Mouse (Mus musculus): ENCODE results near the gene Ints1.
"Not testable (repeated sequence)": the region's sequence is repeated elsewhere in the genome, so short reads cannot be mapped to it uniquely, and the experiment has no call there.

Ints1 gene

DNA sequence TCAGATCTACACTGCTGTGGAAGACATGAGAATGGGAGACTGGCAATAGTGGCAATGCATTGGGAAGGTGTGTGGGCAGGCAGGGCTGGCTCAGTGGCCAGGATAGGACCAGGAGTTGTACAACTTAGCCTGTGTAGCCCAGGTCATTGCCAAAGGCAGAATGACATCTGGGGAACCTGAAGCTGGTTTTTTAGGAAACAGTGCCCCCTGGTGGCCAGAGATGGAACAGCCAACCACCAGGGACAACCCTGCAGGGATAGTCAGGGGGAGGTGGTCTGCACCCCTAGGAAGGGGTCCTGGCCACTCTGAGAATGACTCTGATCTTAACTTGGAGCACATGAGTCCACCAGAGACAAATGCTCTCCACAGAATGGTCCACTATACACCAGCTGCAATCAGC lies 24.9 kb downstream of the Ints1 start:
- peak; percentile 81 to 82 for DNase-seq

DNA sequence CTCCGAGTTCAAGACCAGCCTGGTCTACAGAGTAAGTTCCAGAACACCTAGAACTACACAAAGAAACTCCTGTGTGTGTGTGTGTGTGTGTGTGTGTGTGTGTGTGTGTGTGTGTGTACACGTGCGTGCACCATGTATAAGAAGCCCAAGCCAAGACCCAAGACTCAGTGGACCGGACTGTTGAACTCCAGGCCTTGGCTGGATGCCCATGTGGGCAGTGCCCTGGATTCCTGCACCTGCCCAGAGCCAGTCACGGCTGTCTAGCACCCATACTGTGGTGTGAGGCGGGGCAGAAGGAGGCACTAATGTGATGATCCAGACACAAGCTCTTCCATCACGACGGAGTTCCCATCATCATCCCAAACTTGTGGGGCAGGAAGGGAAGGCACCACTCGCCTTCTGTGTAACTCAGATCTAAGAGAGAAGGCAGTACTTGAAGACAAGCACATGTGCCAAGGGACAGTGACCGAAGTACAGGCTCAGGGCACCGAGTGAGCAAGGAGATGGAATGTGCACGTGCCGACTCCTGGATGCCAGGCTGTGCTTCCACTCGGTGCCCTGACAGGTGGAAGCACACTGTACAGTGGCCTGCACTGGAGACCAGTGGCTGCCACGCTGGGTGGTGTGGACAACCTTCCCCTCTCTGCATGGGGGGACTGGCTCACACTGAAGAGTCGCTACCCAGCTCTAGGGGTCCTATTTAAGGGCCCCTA lies 25.9 kb downstream of the Ints1 start:
- peak; percentile 59 to 75 for DNase-seq

DNA sequence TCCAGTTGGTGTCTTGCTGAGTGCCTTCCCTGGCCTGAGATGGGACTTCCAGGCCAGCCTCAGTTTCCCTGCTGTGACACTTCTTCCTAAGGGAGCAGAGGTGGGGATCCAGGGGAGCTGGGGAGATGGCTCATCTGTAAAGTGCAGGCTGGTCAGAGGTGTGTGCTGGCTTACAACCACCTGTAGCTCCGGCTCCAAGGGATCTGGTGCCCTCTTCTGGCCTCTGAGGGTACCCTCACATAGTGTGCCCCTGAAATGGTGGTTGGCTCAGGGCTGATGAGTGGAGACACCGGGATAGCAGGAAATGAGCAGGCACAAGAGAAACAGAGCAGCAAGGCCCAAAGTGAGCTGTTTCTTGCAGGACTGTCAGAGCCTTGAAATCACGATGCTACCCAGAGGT lies 29.7 kb downstream of the Ints1 start:
- peak; percentile 73 to 82 for DNase-seq

DNA sequence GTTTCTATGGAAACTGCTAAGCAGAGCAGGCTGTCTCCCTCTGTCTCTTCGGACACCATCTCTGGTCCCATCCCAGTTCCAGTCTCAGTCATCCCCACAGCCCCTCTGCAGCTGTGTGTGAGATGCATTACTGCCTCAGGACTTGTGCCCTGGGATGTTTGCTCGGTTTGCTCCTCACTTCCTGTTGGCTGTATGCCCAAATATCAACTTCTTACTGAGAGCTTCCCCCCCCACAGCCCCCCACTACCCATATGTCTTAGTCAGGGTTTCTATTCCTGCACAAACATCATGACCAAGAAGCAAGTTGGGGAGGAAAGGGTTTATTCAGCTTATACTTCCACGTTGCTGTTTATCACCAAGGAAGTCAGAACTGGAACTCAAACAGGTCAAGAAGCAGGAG lies 32.8 kb downstream of the Ints1 start:
- DNase-seq = not testable (repeated sequence)

DNA sequence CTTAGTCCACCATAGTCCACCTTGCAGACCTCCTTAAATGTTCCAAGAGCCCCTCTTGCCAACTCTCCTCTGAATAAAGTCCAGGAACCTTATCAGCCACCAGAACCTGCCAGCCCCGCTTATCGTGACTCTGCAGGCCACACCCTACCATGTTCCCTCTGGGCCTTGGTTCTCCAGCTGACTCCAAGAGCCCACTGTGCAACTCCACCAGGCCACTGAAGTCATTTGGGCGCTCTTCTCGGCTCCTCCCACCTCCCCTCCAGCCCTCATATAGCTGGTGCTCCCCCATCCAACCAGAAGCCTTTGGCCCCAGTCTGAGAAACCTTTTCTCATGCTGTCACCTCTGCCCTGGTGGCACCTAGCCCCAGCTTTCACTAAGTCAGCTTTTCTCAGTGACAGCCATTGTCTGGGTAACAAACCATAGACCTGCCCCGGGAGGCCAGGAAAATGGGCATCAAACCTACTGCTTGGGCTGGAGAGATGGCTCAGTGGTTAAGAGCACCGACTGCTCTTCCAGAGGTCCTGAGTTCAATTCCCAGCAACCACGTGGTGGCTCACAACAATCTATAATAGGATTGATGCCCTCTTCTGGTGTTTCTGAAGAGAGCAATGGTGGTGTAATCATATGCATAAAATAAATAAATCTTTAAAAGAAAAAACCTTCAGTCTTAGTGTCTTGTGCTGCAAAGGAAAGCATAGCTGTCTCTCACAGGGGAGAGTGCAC lies 36.7 kb downstream of the Ints1 start:
- no peak for DNase-seq

DNA sequence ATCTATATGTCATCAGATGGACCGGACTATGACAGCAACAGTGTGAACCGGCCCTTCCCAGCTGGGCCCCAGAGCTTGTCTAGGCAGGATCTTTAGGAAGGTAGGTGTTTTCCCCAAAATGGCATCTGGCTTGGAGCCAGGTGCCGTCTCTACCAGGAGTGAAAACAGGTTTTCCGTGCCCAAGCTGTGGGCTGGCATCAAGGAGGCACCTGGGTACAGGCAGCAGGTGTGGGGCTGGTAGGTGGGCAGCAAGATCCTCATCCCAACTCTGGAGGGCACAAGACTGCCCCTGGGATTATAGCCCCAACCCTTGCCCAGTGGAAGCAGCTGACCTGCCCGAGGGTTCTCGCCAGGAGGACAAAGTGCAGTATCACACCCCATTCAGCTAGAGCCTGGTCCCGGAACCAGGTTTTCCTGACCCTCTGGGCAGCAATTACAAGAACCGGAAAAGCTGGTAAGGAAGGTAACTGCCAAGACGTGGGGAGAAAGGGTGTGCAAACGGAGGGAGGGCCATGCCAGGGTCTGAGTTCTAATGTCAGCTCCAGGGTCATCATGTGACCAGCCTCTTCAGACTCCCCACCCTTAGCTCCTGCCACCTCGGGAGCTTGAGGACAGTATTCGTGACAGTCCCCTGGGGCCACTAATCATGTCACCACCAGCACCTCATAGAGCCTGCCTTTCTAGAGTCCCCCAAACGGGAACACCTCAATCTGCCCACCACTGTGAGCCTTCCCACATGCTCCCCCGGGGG lies 37.5 kb downstream of the Ints1 start:
- peak in 1 of 2 experiments; percentile 47 for DNase-seq

DNA sequence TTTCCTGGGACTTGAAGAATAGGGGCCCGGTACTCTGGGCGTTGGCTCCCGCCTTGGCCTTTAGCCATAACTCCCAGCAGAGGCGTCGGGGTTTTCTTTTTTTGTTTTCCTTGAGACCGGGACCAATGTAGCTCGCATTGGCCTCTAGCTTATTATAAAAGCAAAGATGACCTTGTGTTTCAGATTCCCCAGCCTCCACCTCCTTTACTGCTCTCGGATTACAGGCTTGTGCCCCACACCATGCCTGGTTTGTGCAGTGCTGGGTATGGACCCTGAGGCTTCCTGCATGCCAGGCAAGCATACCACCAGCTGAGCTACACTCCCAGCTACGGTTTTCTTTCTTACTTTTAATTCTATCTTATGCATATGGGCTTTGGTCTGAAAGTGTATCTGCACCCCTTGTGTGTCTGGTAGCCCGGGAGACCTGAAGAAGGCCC lies 39.0 kb downstream of the Ints1 start:
- DNase-seq = no peak

DNA sequence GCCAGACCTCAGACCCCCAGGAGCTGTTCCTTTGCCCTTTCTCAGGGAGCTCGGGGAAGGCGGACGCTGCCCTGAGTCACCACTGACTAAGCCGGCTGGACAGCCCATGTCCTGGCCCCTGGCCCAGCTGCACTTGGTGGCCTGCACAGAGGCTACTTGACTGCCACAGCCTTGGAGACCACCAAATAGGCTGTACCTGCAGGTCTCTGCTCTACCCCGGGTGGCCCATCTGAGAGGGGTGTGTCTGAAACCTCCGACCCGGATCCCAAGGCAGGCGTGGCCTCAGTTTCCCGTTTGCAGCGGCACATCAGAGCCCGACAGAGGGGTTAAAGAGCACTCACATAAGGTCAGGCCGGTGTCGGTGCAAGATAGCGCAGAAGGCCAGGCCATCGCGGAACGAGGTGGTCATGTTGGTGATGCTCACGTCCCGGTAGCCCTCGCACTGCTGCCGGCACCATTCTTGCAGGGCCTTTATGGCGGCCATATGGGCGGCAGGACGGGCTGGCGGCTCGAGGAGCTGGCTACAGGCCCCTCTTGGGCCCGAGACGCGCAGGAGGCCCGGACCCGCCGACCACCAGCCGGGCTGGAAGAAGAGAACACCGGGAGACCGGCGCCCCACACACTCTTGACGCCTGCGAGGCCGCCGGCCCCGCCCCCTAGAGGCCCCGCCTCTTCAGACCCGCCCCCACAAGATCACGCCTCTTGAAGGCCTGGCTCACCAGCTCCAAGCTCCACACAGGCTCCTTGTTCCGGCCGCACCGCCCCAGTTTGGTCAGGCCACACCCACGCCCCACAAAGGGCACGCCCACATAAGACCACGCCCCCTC lies 39.6 kb downstream of the Ints1 start, which contains the start of gene Micall2:
Gene Micall2, minus strand, starts transcription at position 660 of the 827 bp plus-strand sequence.
- peak; percentile 98 for DNase-seq

DNA sequence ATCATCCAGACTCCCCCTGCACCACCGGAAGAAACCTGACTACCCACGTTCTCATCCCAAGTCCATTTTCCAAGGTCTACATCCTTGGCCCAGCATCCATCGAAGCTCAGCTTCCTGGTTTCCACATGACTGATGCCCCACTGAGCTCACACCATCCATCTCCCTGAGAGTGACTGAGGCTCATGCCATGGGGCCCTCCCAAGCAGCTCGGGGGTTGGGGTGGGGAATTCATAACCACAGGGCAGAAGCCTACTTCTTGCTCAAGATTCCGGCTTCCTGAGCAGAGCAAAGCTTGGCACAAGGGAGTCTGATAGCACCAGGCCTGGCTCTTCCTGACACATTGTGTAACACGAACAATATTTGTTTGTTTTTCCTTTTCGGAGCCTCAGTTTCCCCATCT lies 40.7 kb downstream of the Ints1 start:
- no peak for DNase-seq

DNA sequence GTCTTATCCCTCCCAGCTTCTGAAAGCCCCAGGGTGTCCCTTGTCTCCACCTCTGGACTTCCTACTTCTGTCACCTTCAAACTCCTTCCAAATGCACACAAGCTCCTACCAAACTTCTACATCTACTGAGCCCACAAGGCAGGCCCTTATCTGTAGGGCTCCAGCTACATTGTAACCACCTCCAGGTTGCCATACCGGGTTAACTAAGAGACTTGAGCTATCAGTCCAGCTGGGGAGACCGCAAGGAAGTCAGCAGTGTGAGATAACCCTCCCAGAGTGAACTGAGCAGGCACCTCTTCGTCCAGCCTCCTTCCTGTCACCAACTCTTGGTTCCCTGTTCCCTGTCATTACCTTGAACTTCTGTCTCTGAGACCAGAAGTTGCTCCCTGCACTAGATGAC lies 41.5 kb downstream of the Ints1 start:
- no peak for DNase-seq

DNA sequence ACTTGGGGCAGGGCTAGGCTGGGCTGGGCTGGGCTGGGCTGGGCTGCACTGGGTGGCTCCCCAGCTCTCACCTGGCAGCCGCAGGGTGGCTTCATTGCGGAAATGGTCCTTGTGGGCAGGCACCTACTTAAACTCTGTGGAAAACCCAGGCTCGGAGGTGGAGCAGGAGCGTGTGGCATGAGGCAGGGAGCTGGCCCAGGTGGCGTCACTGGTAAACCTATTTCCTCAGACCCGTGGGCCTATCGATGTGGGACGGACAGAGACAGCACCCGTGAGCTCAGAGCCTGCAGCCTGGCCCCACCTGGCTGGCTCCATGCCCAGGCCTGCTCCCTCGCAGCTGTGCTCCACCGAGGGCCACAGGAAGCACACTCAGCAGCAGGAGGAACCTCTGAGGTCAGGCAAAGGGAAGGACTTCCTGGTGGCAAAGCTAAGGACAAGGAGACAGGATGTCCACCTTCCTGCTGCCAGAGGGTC lies 42.8 kb downstream of the Ints1 start:
- peak; percentile 68 to 78 for DNase-seq

DNA sequence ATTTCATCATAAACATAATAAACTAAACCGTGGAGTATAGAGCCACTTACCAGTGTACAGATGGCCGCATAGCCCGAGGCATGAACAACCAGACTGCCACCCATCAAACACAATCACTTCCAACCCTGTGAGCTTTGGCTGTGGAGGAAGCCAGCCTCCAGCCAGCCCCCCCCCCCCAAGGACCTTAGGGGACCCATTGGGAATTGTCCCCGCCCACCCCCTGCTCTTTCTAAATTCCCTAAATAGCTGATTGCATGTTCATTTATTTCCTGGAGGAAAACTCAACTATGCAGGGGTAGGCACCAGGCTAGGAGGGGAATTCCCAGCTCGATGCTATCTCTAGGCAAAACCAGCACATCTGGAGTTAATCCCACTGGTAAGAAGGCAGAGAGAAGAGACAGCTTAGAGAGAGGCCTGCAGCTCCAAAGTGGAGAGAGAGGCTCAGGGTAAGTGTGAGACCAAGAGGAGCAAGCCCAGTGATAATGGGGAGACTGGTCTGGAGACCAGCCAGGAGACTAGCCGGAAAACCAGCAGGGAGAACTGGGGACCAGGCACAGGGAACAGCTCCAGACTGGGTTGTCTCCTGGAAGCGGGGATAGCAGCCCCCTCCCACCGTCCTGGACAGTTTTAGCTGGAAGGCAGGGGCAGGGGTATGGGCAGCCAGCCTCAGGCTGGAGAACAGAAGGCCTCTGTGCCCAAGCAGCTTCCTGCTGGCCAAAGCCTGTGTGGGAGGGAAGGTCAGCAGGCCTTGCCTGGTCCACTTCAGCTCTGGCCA lies 44.6 kb downstream of the Ints1 start:
- DNase-seq = peak; percentile 50 to 63

DNA sequence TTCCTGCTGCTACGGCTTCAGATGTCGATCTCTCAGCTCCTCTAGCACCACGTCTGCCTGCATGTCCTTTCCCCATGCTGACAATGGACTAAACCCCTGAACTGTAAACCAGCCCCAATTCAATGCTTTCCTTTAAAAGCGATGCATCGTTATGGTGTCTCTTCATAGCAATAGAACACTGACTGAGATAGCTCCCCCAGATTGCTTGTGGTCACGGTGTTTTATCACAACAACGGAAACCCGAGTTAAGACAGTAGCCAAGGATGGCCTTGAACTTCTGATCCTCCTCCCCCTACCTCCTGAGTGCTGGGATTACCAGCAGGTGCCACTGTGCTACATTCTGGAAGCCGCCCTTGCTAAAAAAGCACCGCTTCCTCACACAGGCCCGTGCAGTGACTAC lies 48.2 kb downstream of the Ints1 start:
- DNase-seq = no peak

DNA sequence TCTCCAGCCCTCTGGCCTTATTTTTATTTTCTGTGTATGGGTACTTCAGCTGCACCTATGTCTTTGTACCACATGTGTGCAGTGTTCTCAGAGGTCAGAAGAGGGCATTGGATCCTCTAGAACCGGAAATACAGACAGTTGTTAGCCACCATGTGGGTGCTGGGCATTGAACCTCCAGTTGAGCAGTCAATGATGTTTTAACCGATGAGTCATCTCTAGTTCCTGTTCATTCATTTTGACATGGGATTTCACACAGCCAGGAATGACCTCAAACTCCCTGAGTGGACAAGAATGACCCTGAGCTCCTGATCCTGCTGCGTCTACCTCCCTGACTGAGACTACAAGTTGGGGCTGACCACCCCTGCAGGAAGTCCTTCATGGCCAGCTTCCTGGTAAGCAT lies 49.3 kb downstream of the Ints1 start:
- no peak for DNase-seq

DNA sequence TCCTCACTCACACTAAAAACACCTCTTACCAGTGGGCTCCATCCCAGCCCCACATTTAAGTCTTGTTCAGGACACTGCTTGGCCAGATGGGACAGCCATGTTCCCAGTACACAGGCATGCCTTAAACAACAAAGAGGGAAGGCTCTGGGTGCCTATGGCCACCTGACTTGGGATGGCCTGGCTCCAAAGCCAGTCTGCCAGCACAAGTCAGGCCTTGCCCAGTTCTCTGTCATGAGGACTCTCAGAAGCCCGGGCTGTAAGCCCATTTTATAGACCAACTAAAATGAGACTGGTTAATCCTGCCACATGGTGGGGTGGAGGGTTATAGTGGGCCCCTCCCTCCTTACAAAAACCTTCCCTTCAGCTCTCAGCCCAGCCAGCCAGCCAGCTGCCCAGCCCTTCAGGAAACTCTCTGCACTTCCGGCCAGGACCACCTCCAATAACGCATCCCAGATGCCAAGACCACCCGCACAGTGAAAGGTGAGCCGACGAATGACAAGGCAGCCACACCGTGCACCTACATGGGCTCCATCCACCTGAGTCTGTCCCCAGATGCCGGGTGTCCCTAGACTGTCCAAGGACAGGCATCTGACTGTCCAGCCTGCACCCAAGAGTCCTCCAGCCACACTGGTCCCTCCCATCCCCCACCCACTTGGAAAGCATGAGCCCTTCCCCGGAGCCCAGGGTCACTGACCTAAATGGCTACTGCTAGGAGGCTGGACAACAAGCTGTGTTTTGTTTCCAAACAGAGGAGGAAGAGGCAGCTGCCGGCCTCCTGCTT lies 50.9 kb downstream of the Ints1 start:
- peak; percentile 51 to 71 for DNase-seq

DNA sequence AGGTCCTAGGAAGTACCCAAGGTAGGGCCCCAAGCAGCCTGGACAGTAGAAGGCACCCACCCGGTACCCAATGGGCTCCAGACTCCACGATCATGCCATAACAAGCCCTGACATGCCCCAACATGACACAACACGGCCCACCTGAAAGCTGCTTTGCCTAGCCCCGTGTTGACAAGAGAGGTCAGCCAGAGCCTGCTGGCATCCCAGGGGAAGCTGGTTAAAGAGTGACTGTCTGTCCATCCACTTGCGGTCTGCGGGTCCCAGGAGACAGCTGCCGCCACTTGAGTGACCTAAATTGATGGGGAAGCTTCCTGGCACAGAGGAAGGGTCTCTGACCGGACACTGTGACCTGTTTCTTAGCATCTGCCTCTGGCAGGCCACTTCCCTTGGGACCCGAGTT lies 52.4 kb downstream of the Ints1 start:
- peak; percentile 16 to 42 for DNase-seq

DNA sequence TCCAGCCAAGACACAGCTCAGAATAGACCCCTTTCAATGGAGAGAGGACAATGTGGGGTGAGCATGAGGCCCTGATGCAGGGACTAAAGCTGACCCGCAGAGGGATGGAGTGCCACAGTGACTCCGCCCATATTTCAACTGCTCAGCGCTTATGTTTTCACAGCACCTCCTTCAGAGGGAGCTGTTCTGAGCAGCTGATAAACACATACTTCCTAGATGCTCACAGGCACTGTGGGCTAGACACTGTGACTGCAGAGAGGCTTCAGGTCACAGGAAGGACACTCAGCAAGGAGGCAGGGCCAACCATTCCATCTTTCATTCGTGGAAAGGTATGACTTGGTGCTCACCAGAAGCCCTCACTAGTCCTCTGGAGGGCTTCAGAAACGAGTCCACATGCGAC lies 52.8 kb downstream of the Ints1 start:
- DNase-seq = no peak

DNA sequence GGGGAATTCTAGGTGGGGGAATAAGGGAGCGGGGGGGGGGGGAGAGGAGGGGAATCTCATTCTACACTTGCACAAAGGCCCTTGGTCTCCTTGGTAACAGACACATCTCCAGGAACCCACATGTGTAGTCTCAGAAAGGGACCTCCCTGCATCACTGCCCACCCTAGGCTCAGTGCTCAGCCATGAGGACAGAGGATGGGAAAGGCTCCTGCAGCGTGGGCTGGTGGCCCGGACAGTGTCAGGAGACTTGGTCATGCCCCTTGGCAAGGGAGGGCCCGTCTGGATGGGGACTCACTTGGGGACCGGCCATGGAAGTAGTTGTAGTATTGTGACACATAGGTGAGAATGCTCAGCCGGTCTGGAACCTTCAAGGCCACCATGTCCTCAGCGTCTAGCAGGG lies 56.5 kb downstream of the Ints1 start:
- no peak for DNase-seq

DNA sequence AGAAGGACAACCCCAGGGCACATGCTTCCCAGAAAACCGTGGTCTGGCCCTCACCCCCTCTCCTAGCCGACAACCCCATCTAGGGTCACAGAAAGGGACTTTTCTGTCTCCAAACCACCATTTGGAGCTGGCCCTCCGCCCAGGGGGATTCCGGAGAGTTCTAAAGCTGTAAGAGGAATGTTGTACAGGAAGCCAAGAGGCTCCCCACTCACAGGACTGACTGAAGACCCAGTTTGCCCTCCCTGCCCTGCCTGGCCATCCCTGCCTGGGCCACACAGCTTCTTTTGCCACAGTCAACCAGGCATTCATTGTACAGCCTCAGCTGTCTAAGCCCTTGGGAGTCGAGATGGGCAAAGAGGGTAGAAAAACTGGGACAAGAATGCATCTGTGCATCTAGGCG lies 56.9 kb downstream of the Ints1 start:
- DNase-seq = peak; percentile 73 to 82

DNA sequence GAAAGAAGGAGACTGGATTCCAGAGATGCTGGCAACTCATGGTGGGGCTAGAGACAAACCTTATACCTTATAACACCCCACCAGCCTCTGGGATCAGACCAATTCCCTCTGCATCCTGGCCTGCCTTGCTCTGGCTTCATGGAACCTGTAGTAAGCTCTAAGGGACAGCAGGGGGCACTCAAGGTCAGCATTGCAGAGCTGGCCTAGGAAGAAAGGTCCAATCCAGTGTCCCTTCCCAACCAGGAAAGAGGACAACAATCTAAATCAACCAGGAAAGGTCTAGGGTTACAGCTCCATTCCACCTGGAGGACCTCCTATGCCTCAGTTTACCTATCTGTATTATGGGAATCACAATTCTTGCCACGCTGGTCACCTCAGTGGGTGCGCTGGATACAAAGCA lies 57.8 kb downstream of the Ints1 start:
- peak; percentile 70 to 80 for DNase-seq

DNA sequence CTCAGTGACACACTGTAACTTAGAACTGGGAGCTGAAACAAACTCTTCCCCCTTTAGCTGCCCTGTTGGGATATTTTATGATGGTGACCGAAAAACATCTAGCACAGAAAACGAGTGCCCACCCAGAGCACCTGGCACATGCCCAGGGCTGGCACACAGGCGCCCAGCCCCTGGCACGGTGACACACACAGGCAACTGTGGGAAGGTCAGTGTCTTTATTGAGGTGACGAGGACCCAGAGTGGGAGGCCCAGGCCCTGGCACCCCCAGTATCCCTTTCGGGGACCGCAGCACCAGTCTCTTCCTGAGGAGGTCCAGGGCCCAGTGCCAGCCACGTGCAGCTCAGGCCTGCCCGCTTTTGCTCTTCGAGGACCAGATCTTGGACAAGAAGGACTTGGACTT lies 69.0 kb downstream of the Ints1 start:
- no peak for DNase-seq
